Mouse (Mus musculus) liver, embryonic 14.5 days (tissue): ENCODE data around the gene Olfr481.

Experiments
- CTCF ChIP-seq: IDR thresholded peaks from 2 replicates; pipeline ENCODE4 v1.5.1; 2016; ENCODE audit warnings: antibody characterized with exemption, low read depth, control low read depth
- EP300 ChIP-seq: IDR thresholded peaks from 2 replicates; pipeline ENCODE4 v1.6.1; 2016; ENCODE audit warnings: antibody characterized with exemption, low read depth

DNA sequence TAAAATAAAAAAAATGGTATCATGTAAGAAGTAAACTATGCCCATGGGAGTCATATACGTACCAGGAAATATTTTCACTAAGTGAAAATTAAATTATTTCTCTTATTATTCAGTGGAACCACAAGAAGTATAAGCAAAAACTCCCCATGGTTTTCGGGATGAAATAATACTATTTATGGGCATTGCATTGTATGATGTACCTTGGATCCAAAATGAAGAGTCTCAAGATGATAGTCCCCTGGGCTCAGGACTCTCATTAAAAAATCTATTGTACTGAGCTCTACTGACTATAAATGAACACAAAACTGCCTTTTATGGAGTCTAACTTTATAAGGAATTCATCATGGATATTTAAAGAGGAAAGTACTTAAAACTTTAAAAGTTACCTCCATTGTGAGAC is 29.3 kb upstream of the Olfr481 start, which contains the start of gene Olfr479:
- TF ChIP-seq EP300 (no peak), CTCF (no peak)
